Comparison of ENCODE assay signal across 31 mouse cellular contexts in the genomic region with DNA sequence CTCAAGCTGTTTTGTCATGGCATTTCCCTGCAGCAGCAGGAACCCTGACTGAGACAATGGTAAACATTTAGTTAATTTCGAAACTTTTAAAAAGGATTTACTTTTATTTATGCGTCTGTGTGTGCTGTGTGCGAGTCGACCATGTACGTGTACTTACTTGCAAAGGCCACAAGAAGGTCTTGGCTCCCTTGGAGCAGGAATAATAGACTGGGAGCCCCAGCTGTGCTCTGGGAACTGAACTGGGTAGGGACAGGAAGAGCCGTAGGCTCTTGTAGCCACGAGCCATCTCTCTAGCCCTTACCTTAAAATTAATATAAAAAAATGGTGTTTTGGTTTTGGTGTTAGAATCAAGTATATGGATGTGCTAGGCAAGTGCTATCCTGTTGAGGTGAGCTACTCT.
"Had no signal": no experiment of that assay in that cellular context is flagged by ENCODE, and none has a peak within 500 bp of the region (broad histone marks: within the 10 kb centered on the region; RNA-seq: fewer than 3 reads in every experiment).

No protein-coding gene starts in this region.

- H3K36me3 ChIP-seq: limb, embryonic 10.5 days; limb, embryonic 12.5 days; limb, embryonic 13.5 days; limb, embryonic 15.5 days; liver, embryonic 12.5 days; liver, embryonic 13.5 days; liver, embryonic 15.5 days; lung, embryonic 15.5 days; midbrain, embryonic 10.5 days; midbrain, embryonic 12.5 days; midbrain, embryonic 13.5 days; midbrain, embryonic 15.5 days had no signal

- ATAC-seq: liver, embryonic 12.5 days; liver, postnatal 0 days; lung, postnatal 0 days; midbrain, embryonic 13.5 days; midbrain, embryonic 15.5 days; midbrain, embryonic 16.5 days had no signal

- H3K4me2 ChIP-seq: limb, embryonic 12.5 days; limb, embryonic 13.5 days; limb, embryonic 15.5 days; liver, embryonic 11.5 days; liver, embryonic 12.5 days; liver, embryonic 13.5 days; liver, embryonic 15.5 days; lung, embryonic 14.5 days; lung, embryonic 15.5 days; midbrain, embryonic 11.5 days; midbrain, embryonic 12.5 days; midbrain, embryonic 13.5 days; midbrain, embryonic 15.5 days had no signal

- H3K27me3 ChIP-seq: limb, embryonic 12.5 days; limb, embryonic 13.5 days; limb, embryonic 15.5 days; liver, embryonic 12.5 days; liver, embryonic 13.5 days; liver, embryonic 15.5 days; lung, embryonic 15.5 days; midbrain, embryonic 12.5 days; midbrain, embryonic 13.5 days; midbrain, embryonic 15.5 days had no signal

- DNase-seq: left cerebral cortex, postnatal 4 days; liver; liver, embryonic 13.5 days; liver, postnatal 0 days; lung, adult 18-20 months; lung, adult 2 months; lung, embryonic 14.5 days; lung, postnatal 10 days; lung, postnatal 14 days; lung, postnatal 36 days; lung, postnatal 4 days; midbrain, embryonic 14.5 days had no signal

- H3K9ac ChIP-seq: limb, embryonic 12.5 days; limb, embryonic 13.5 days; limb, embryonic 15.5 days; liver, embryonic 12.5 days; liver, embryonic 13.5 days; liver, embryonic 14.5 days; liver, embryonic 15.5 days; liver, postnatal 0 days; lung, embryonic 14.5 days; lung, embryonic 15.5 days; midbrain, embryonic 12.5 days; midbrain, embryonic 13.5 days; midbrain, embryonic 15.5 days had no signal

- H3K27ac ChIP-seq: limb, embryonic 10.5 days; limb, embryonic 12.5 days; limb, embryonic 13.5 days; limb, embryonic 15.5 days; liver, embryonic 12.5 days; liver, embryonic 13.5 days; liver, embryonic 14.5 days; liver, embryonic 15.5 days; lung, embryonic 15.5 days; macrophage; midbrain, embryonic 10.5 days; midbrain, embryonic 12.5 days; midbrain, embryonic 13.5 days; midbrain, embryonic 15.5 days had no signal

- H3K4me3 ChIP-seq: limb, embryonic 10.5 days; limb, embryonic 12.5 days; limb, embryonic 13.5 days; limb, embryonic 15.5 days; liver, embryonic 12.5 days; liver, embryonic 13.5 days; liver, embryonic 15.5 days; lung, embryonic 15.5 days; megakaryocyte, embryonic 14.5 days; midbrain, embryonic 10.5 days; midbrain, embryonic 12.5 days; midbrain, embryonic 13.5 days; midbrain, embryonic 15.5 days; myocyte had no signal

- H3K9me3 ChIP-seq: limb, embryonic 10.5 days; limb, embryonic 12.5 days; limb, embryonic 13.5 days; limb, embryonic 15.5 days; liver, embryonic 12.5 days; liver, embryonic 13.5 days; liver, embryonic 15.5 days; lung, embryonic 15.5 days; megakaryocyte, embryonic 14.5 days; midbrain, embryonic 10.5 days; midbrain, embryonic 12.5 days; midbrain, embryonic 13.5 days; midbrain, embryonic 15.5 days had no signal
